Mouse (Mus musculus) limb, embryonic 14.5 days (tissue): ENCODE measurements at regions not wholly inside any gene's neighbourhood (a gene's known extent, or its start where the extent isn't known, plus 50 kb on each side); places are given as distances from the start of the nearest gene placed in this dataset.

ENCODE experiments used
- ATAC-seq: fragments of 200-750 bp; cut with Nextera tagmentation; 2 replicates; pipeline ENCODE4 v1.8.0; 2017; ENCODE audit warnings: low read depth, moderate number of reproducible peaks, moderate TSS enrichment; ENCODE audit not compliant: low FRiP score
- DNase-seq: peaks from one replicate; pipeline ENCODE4 v3.0.0-alpha.2; 2015; ENCODE audit warnings: low spot score
- H3K27ac ChIP-seq: fragments of 300-500 bp; sonication (generic); replicated peaks from 2 replicates; pipeline ENCODE4 v1.5.1; 2014; ENCODE audit warnings: low read depth, mild to moderate bottlenecking, low read length, moderate library complexity, mixed read lengths
- H3K27me3 ChIP-seq: fragments of 300-500 bp; sonication (generic); 2 replicates; pipeline ENCODE4 v1.6.1; 2014; ENCODE audit warnings: low read length, mixed read lengths; ENCODE audit not compliant: control insufficient read depth, insufficient read depth
- H3K36me3 ChIP-seq: fragments of 300-500 bp; sonication (generic); 2 replicates; pipeline ENCODE4 v1.6.1; 2014; ENCODE audit warnings: mild to moderate bottlenecking, low read length, moderate library complexity, mixed read lengths; ENCODE audit not compliant: control insufficient read depth, insufficient read depth
- H3K4me1 ChIP-seq: fragments of 300-500 bp; sonication (generic); 2 replicates; pipeline ENCODE4 v1.6.1; 2014; ENCODE audit warnings: antibody characterized with exemption, low read length, mixed read lengths; ENCODE audit not compliant: control insufficient read depth, insufficient read depth
- H3K4me2 ChIP-seq: fragments of 300-500 bp; sonication (generic); replicated peaks from 2 replicates; pipeline ENCODE4 v1.6.1; 2014; ENCODE audit warnings: low read depth, mild to moderate bottlenecking, low read length, moderate library complexity; ENCODE audit not compliant: severe bottlenecking
- H3K4me3 ChIP-seq: fragments of 300-500 bp; sonication (generic); replicated peaks from 2 replicates; pipeline ENCODE4 v1.5.1; 2014; ENCODE audit warnings: low read length
- H3K9ac ChIP-seq: fragments of 300-500 bp; sonication (generic); 2 replicates; pipeline ENCODE4 v1.6.1; 2014; ENCODE audit warnings: mild to moderate bottlenecking, low read depth, low read length, moderate library complexity; ENCODE audit not compliant: severe bottlenecking
- H3K9me3 ChIP-seq: fragments of 300-500 bp; sonication (generic); 2 replicates; pipeline ENCODE4 v1.6.1; 2016; ENCODE audit warnings: low read length; ENCODE audit not compliant: control insufficient read depth
- POLR2A ChIP-seq: fragments of 200-500 bp; IDR thresholded peaks from 2 replicates; pipeline ENCODE4 v1.8.0; 2012; ENCODE audit warnings: inconsistent platforms, mild to moderate bottlenecking, moderate library complexity, borderline replicate concordance; ENCODE audit not compliant: insufficient read depth, insufficient read length; ENCODE audit errors: extremely low read depth
- WGBS: fragments of 180-500 bp; shearing (Covaris S2); extraction: QIAGEN DNeasy Blood & Tissue Kit; methylation state at CpG from one replicate; pipeline ENCODE4 v1.1.7; 2014; 5-methylcytosine and 5-hydroxymethylcytosine counted together

DNA sequence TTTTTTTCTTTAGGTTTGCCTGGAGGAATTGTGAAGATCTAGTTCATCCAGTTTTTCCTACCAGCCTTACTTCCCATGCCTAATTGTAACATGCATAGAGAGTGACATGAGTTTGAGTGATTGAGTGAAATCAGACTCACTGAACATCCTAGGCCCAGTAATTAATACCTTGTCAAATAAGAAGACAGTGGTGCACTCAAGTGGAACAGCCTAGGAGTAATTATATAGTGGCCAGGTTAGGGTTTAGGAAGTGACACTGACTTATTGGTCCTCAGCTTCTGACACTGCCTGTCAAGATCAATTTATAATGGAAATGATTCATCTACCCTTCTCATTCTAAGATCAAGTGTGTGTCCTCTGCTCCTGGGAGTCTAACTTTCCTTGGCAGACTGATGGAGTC is 250.8 kb downstream of the Tpbg start:
- no peak overlapping the region for H3K4me3 ChIP-seq
- no peaks in the 10 kb centered on the region for H3K9me3 ChIP-seq
- H3K4me2 ChIP-seq = no peak overlapping the region
- H3K36me3 ChIP-seq = no peaks in the 10 kb centered on the region
- TF ChIP-seq POLR2A = no peak
- H3K4me1 ChIP-seq = no peaks in the 10 kb centered on the region
- no peak overlapping the region for H3K9ac ChIP-seq
- ATAC-seq = no peak
- DNase-seq = no peak
- H3K27me3 ChIP-seq = no peaks in the 10 kb centered on the region
- H3K27ac ChIP-seq = no peak overlapping the region

DNA sequence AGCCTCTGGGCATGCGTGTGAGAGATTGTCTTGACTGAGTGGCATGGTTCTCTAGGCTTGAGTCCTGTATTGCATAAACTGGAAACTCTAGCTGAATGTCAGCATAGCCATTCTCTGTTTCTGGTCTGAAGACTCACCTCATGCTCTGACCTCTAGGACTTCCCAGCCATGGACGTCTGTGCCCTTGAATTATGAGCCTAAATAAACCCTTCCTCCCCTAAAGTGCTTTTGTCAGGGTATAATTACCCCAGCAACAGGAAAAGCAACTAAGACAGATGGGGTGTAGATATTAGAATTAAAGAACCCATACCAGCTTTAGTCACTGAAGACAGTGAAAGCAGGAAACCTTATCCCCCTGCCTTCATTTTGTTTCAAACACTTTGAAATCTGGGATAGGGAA is 253.3 kb downstream of the Tpbg start:
- ATAC-seq = no peak
- no peak for DNase-seq
- no peak overlapping the region for H3K4me3 ChIP-seq
- 56% methylated on average over 2 of the region's 2 CpGs for WGBS
- no peak overlapping the region for H3K9ac ChIP-seq
- no peaks in the 10 kb centered on the region for H3K4me1 ChIP-seq
- H3K27ac ChIP-seq = no peak overlapping the region
- H3K4me2 ChIP-seq = no peak overlapping the region
- TF ChIP-seq POLR2A = no peak
- H3K36me3 ChIP-seq = no peaks in the 10 kb centered on the region
- no peaks in the 10 kb centered on the region for H3K27me3 ChIP-seq
- H3K9me3 ChIP-seq = no peaks in the 10 kb centered on the region

DNA sequence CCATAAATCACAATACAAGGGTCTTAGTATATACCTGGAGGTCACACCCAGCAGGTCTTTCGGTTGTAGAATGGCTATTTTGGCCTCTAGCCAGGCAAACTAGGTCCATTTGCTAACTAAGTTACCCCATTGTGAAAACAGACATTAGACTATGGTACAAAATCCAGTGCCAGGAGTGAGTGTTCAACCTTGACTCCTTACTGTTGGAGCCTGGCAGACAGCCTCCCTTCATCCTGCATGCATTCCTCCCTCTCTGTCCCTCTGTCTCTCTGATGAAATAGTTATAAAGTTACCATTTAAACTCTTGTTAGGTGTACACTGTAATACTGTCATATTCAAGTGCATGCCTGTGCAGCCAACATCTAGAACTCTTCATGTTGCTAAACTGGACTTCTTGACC is 254.1 kb downstream of the Tpbg start:
- ATAC-seq (no peak), DNase-seq (no peak)
- 54% methylated on average over 1 of the region's 1 CpGs for WGBS
- no peak for TF ChIP-seq POLR2A
- H3K4me2 ChIP-seq = no peak overlapping the region
- no peaks in the 10 kb centered on the region for H3K4me1 ChIP-seq
- no peak overlapping the region for H3K4me3 ChIP-seq
- no peaks in the 10 kb centered on the region for H3K9me3 ChIP-seq
- no peak overlapping the region for H3K27ac ChIP-seq
- H3K27me3 ChIP-seq = no peaks in the 10 kb centered on the region
- H3K36me3 ChIP-seq = no peaks in the 10 kb centered on the region
- H3K9ac ChIP-seq = no peak overlapping the region

- Histone ChIP-seq H3K9me3 (no peaks in the 10 kb centered on the region), H3K36me3 (no peaks in the 10 kb centered on the region), H3K27me3 (no peaks in the 10 kb centered on the region), H3K4me2 (no peak overlapping the region), H3K9ac (no peak overlapping the region), H3K27ac (no peak overlapping the region), H3K4me3 (no peak overlapping the region), H3K4me1 (no peaks in the 10 kb centered on the region)
- no peak for TF ChIP-seq POLR2A
- 87% methylated on average over 1 of the region's 1 CpGs for WGBS
- DNase-seq = no peak
- ATAC-seq = no peak
Measured at GRCm38 (mm10) chr9:86099325-86099724, 257.1 kb downstream of the Tpbg start.

GRCm38 (mm10) chr9:86101360-86102086 is 259.3 kb downstream of the Tpbg start:
- WGBS = 60% methylated on average over 8 of the region's 8 CpGs
- Histone ChIP-seq H3K27ac (no peak overlapping the region), H3K36me3 (no peaks in the 10 kb centered on the region), H3K27me3 (no peaks in the 10 kb centered on the region), H3K9me3 (no peaks in the 10 kb centered on the region), H3K9ac (no peak overlapping the region), H3K4me3 (no peak overlapping the region), H3K4me2 (no peak overlapping the region), H3K4me1 (no peaks in the 10 kb centered on the region)
- TF ChIP-seq POLR2A = no peak
- DNase-seq (no peak), ATAC-seq (no peak)

GRCm38 (mm10) chr9:86103607-86104006 is 261.4 kb downstream of the Tpbg start:
- H3K9me3 ChIP-seq = no peaks in the 10 kb centered on the region
- H3K4me2 ChIP-seq = no peak overlapping the region
- no peaks in the 10 kb centered on the region for H3K27me3 ChIP-seq
- no peak overlapping the region for H3K27ac ChIP-seq
- no peak overlapping the region for H3K4me3 ChIP-seq
- no peaks in the 10 kb centered on the region for H3K4me1 ChIP-seq
- no peak for TF ChIP-seq POLR2A
- H3K9ac ChIP-seq = no peak overlapping the region
- H3K36me3 ChIP-seq = no peaks in the 10 kb centered on the region
- DNase-seq = no peak
- 77% methylated on average over 3 of the region's 3 CpGs for WGBS
- ATAC-seq = no peak
